Mouse (Mus musculus) liver, adult 2 months (tissue): Measurements from ENCODE around the gene Ppargc1a. TPM values are rescaled to one million over a fixed set of nuclear protein-coding genes. Genes with fewer than 3 reads are reported as not detected.
A peak's percentile ranks its signal among the peaks of the same experiment; 100 is the strongest.

ENCODE experiments used
- DNase-seq: peaks from one replicate; pipeline ENCODE4 v3.0.0-alpha.2; 2011; ENCODE audit warnings: low read depth, low spot score; ENCODE audit errors: extremely low read depth
- H3K27ac ChIP-seq: fragments of 200-500 bp; replicated peaks from 2 replicates; pipeline ENCODE4 v1.5.1; 2012; ENCODE audit warnings: low read depth, mild to moderate bottlenecking, control low read depth, inconsistent platforms, low read length; ENCODE audit not compliant: insufficient read depth
- H3K27me3 ChIP-seq: fragments of 200-500 bp; 2 replicates; pipeline ENCODE4 v1.6.1; 2012; ENCODE audit warnings: mild to moderate bottlenecking, moderate library complexity, low read length, inconsistent platforms; ENCODE audit not compliant: control insufficient read depth, insufficient read depth
- H3K36me3 ChIP-seq: fragments of 200-500 bp; 2 replicates; pipeline ENCODE4 v1.6.1; 2012; ENCODE audit warnings: low read length, inconsistent platforms; ENCODE audit not compliant: control insufficient read depth, insufficient read depth
- H3K4me1 ChIP-seq: fragments of 200-500 bp; 2 replicates; pipeline ENCODE4 v1.6.1; 2011; ENCODE audit warnings: low read length; ENCODE audit not compliant: control insufficient read depth, insufficient read depth
- H3K4me3 ChIP-seq: fragments of 200-500 bp; 2 replicates; pipeline ENCODE4 v1.5.1; 2011; ENCODE audit warnings: low read depth, mild to moderate bottlenecking, control low read depth, low read length, moderate library complexity; ENCODE audit not compliant: insufficient read depth
- H3K79me2 ChIP-seq: fragments of 200-500 bp; 2 replicates; pipeline ENCODE4 v1.6.1; 2012; ENCODE audit warnings: inconsistent platforms, mild to moderate bottlenecking, low read length, moderate library complexity; ENCODE audit not compliant: control insufficient read depth, insufficient read depth
- H3K9ac ChIP-seq: fragments of 200-500 bp; 2 replicates; pipeline ENCODE4 v1.6.1; 2012; ENCODE audit warnings: low read depth, mild to moderate bottlenecking, control low read depth, inconsistent platforms, low read length
- CTCF ChIP-seq: fragments of 200-500 bp; IDR thresholded peaks from 2 replicates; pipeline ENCODE4 v1.5.1; 2011; ENCODE audit warnings: low read depth, low read length, control low read depth
- POLR2A ChIP-seq: fragments of 200-500 bp; IDR thresholded peaks from 2 replicates; pipeline ENCODE4 v1.6.1; 2011; ENCODE audit warnings: low read length, control low read depth; ENCODE audit not compliant: insufficient read depth; ENCODE audit errors: extremely low read depth
- WGBS: fragments of 180-500 bp; shearing (Covaris S2); methylation state at CpG from one replicate; pipeline ENCODE4 v1.1.7; 2018; 5-methylcytosine and 5-hydroxymethylcytosine counted together
- polyA plus RNA-seq: library from polyadenylated mRNA; depleted of rRNA; stranded (reverse); fragments of >200 nt; gene quantifications from 2 replicates; pipeline ENCODE4 v1.2.3, GENCODE M21; 2012
- total RNA-seq: library from RNA; depleted of rRNA; stranded (reverse); fragments of >200 nt; gene quantifications from 2 replicates; pipeline ENCODE4 v1.2.3, GENCODE M21; 2014

The Ppargc1a gene
- total and polyA plus RNA-seq, 2 experiments = 1.6 to 5.4 TPM

GRCm38 (mm10) chr5:51592206-51592605 lies 24.7 kb upstream of the Ppargc1a start:
- H3K36me3 ChIP-seq = no peaks in the 10 kb centered on the region
- WGBS = 33% methylated on average over 5 of the region's 5 CpGs
- no peak overlapping the region for H3K27ac ChIP-seq
- TF ChIP-seq CTCF (no peak), POLR2A (no peak)
- peaks cover 4% of the 10 kb centered on the region for H3K4me1 ChIP-seq
- no peaks in the 10 kb centered on the region for H3K27me3 ChIP-seq
- DNase-seq = no peak
- H3K79me2 ChIP-seq = no peaks in the 10 kb centered on the region
- H3K9ac ChIP-seq = no peak overlapping the region
- H3K4me3 ChIP-seq = no peak overlapping the region

GRCm38 (mm10) chr5:51591537-51592154 lies 24.1 kb upstream of the Ppargc1a start:
- no peaks in the 10 kb centered on the region for H3K36me3 ChIP-seq
- no peaks in the 10 kb centered on the region for H3K27me3 ChIP-seq
- no peaks in the 10 kb centered on the region for H3K79me2 ChIP-seq
- peak; percentile 80 for DNase-seq
- WGBS = 10% methylated on average over 11 of the region's 11 CpGs
- TF ChIP-seq POLR2A (no peak), CTCF (peak; percentile 29; the same call in 1 of the 2 replicates)
- H3K27ac ChIP-seq = no peak overlapping the region
- H3K9ac ChIP-seq = no peak overlapping the region
- H3K4me3 ChIP-seq = no peak overlapping the region
- H3K4me1 ChIP-seq = peaks cover 4% of the 10 kb centered on the region

GRCm38 (mm10) chr5:51586187-51586586 lies 18.7 kb upstream of the Ppargc1a start:
- Histone ChIP-seq H3K27ac (no peak overlapping the region), H3K4me1 (no peaks in the 10 kb centered on the region), H3K4me3 (no peak overlapping the region), H3K36me3 (no peaks in the 10 kb centered on the region), H3K9ac (no peak overlapping the region), H3K27me3 (no peaks in the 10 kb centered on the region), H3K79me2 (no peaks in the 10 kb centered on the region)
- no peak for DNase-seq
- 89% methylated on average over 2 of the region's 2 CpGs for WGBS
- TF ChIP-seq CTCF (peak; percentile 6; the same call in 1 of the 2 replicates), POLR2A (no peak)

- no peaks in the 10 kb centered on the region for H3K27me3 ChIP-seq
- TF ChIP-seq CTCF (no peak), POLR2A (no peak)
- no peaks in the 10 kb centered on the region for H3K36me3 ChIP-seq
- no peak overlapping the region for H3K27ac ChIP-seq
- 69% methylated on average over 6 of the region's 6 CpGs for WGBS
- H3K9ac ChIP-seq = no peak overlapping the region
- no peaks in the 10 kb centered on the region for H3K4me1 ChIP-seq
- H3K79me2 ChIP-seq = no peaks in the 10 kb centered on the region
- no peak for DNase-seq
- H3K4me3 ChIP-seq = no peak overlapping the region
Measured at GRCm38 (mm10) chr5:51584987-51585386, 17.5 kb upstream of the Ppargc1a start.

- 83% methylated on average over 3 of the region's 3 CpGs for WGBS
- TF ChIP-seq CTCF = no peak
- no peak for TF ChIP-seq POLR2A
- Histone ChIP-seq H3K4me3 (no peak overlapping the region), H3K27me3 (no peaks in the 10 kb centered on the region), H3K79me2 (no peaks in the 10 kb centered on the region), H3K4me1 (no peaks in the 10 kb centered on the region), H3K36me3 (no peaks in the 10 kb centered on the region), H3K9ac (no peak overlapping the region), H3K27ac (no peak overlapping the region)
- DNase-seq = no peak
Measured at GRCm38 (mm10) chr5:51584186-51584585, 16.7 kb upstream of the Ppargc1a start.

DNA sequence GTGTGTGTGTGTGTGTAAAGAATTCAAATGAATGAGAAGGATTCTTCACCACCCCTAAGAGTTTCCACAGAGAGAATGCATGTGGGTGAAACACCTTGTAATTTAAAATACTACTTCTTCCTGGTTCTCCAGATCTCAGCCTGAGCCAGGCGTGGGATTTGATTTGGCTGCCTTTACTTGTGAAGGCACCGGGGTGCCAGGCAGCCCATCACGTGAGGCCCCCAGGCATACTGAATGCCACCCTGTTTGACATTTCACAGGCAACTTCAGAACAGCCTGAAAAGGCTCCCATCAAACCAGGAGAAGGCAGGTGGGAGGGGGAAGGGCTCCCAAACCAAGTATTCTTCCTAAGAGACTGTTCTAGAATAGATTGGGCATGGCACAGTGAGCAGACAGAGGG lies 16.1 kb upstream of the Ppargc1a start:
- no peaks in the 10 kb centered on the region for H3K27me3 ChIP-seq
- no peak for TF ChIP-seq POLR2A
- H3K9ac ChIP-seq = no peak overlapping the region
- H3K4me3 ChIP-seq = no peak overlapping the region
- no peaks in the 10 kb centered on the region for H3K79me2 ChIP-seq
- no peak for DNase-seq
- no peaks in the 10 kb centered on the region for H3K36me3 ChIP-seq
- H3K27ac ChIP-seq = no peak overlapping the region
- H3K4me1 ChIP-seq = no peaks in the 10 kb centered on the region
- WGBS = 91% methylated on average over 3 of the region's 3 CpGs
